8 mouse cellular contexts compared by ENCODE assay signal in the genomic region with DNA sequence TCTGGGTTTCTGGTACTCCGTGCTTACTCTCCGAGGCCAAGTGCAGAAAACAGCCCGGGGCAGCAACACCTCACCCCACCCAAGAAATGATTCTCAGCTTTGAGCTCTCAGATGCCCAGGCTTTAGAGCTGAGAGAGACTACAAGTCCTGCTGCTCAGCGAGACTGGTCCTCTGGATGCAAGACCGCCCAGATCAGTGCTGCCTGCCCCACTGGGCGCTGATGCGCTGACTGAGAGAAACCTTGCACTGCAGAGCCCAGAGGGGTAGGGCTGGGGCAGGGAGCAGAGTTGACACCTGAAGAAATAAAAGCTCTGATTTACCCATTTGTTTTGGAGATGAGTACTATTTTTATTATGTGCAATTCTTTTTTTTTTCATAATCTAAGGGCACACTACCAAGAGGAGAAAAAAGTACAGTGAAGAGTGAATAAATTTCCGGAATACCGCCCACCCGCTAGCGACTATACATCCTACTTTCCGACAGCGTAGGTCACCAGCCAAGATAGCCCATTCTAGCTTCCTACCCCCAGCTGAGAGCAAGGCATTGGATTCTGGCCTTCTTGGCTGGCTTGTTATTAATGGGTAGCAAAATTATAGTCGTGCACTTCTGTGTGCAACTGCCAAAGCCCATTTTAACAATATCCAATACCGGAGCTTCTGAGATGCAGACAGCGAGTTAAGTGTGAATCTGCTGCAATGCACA. TPM values are rescaled to one million over a fixed set of nuclear protein-coding genes. Genes with fewer than 3 reads are reported as not detected.
DNase-seq lines count a peak whose midpoint lies in the region; ATAC-seq and TF ChIP-seq lines count a peak whose summit lies in the region.

A gene (minus strand): TSS at position 243 of the 702 bp plus-strand sequence.

- no peaks in the 10 kb centered on the region for H3K4me1 ChIP-seq in forebrain, embryonic 11.5 days (replicated peaks; ENCODE audit: control insufficient read depth, insufficient read depth, low read length)
- H3K4me1 ChIP-seq in olfactory bulb, adult 2 months (ENCODE audit: control insufficient read depth, insufficient read depth, low read length), result peaks cover 4% of the 10 kb centered on the region; the same call in 1 of the 2 replicates

- H3K27ac ChIP-seq in forebrain, embryonic 11.5 days (ENCODE audit: low read depth, low read length), result no peak within 1 kb of the TSS
- H3K27ac ChIP-seq in olfactory bulb, adult 2 months (ENCODE audit: insufficient read depth, low read depth, low read length), result peak within 1 kb of the TSS; percentile 98

- H3K36me3 ChIP-seq in forebrain, embryonic 11.5 days (ENCODE audit: control insufficient read depth, insufficient read depth, low read length), result no peaks in the 10 kb centered on the region

- no peak for TF ChIP-seq POLR2A in olfactory bulb, adult 2 months (IDR thresholded peaks at IDR 0.05; ENCODE audit: insufficient read depth, low read depth, low read length)

- peak; percentile 66 for ATAC-seq in forebrain, embryonic 11.5 days (replicated peaks; ENCODE audit: low FRiP score)
- no peak for ATAC-seq in monocyte, adult 5-6 weeks (replicated peaks; ENCODE audit: insufficient number of reproducible peaks, low FRiP score, low TSS enrichment, poor library complexity, severe bottlenecking)

- H3K4me2 ChIP-seq in forebrain, embryonic 11.5 days (ENCODE audit: low read depth, low read length, severe bottlenecking), result peak within 1 kb of the TSS; percentile 96

- no peak for DNase-seq in layer of hippocampus, adult 8-10 months (ENCODE audit: low spot score in 2 of 2)
- DNase-seq in layer of hippocampus, adult 9-10 months (ENCODE audit: low spot score), result no peak
- peak; percentile 53 to 57 for DNase-seq in cerebellum, adult 18-20 months
- DNase-seq in forebrain, embryonic 11.5 days (ENCODE audit: low spot score), result no peak
- DNase-seq in left cerebral cortex, postnatal 14 days (ENCODE audit: low spot score in 2 of 2), result no peak
- DNase-seq in adrenal gland, postnatal 14 days, result no peak

- H3K9me3 ChIP-seq in forebrain, embryonic 11.5 days (ENCODE audit: control insufficient read depth, low read length), result no peaks in the 10 kb centered on the region

- peaks cover 21% of the 10 kb centered on the region for H3K27me3 ChIP-seq in forebrain, embryonic 11.5 days (ENCODE audit: control insufficient read depth, insufficient read depth, low read length)

- peak within 1 kb of the TSS; percentile 51 for H3K4me3 ChIP-seq in forebrain, embryonic 11.5 days (ENCODE audit: low read depth, low read length)
- H3K4me3 ChIP-seq in olfactory bulb, adult 2 months (ENCODE audit: insufficient read depth, low read depth, low read length), result peak within 1 kb of the TSS; percentile 76

- intact Hi-C loops in left cerebral cortex, postnatal 14 days (cut with DNase I), result loop anchor here (5.0 to 10.0 kb wide), 2 partner anchors 171 to 1399 kb away; no protein-coding TSS in a partner anchor

- no peak for TF ChIP-seq CTCF in olfactory bulb, adult 2 months (IDR thresholded peaks at IDR 0.05; ENCODE audit: insufficient read depth, low read depth, low read length)

- peak within 1 kb of the TSS; percentile 61 for H3K9ac ChIP-seq in forebrain, embryonic 11.5 days (ENCODE audit: low read length)

- 16% methylated on average over 16 of the region's 16 CpGs for WGBS in forebrain, embryonic 11.5 days
- 9% methylated on average over 16 of the region's 16 CpGs for WGBS in olfactory bulb, adult 2 months

RNA-seq across cellular contexts. Expression of the gene that starts here (rescaled TPM):
- total RNA-seq in layer of hippocampus, adult 8-10 months (2022), result 100 to 1,000 TPM; 252 to 302 (median 278) TPM
- 1.5 and 2.1 TPM in 2 replicates for polyA plus RNA-seq in forebrain, embryonic 11.5 days (2014; fragmentation: Nextera tagmentation; extraction: Ambion mirVana)
- total RNA-seq in left cerebral cortex, postnatal 14 days (2021), result 100 to 1,000 TPM; 770 to 823 TPM
- 229 and 639 TPM in 2 replicates for polyA plus RNA-seq in olfactory bulb, adult 2 months (2012; ENCODE audit: insufficient read depth, insufficient read length, low replicate concordance, missing spikeins)
- total RNA-seq in adrenal gland, postnatal 14 days (2021), result 0.94 and 1.3 TPM in 2 replicates
- 0.58 TPM in 1 of 3 replicates, not detected in the others for total RNA-seq in monocyte, adult 5-6 weeks (2017)

Comparison
In these comparisons a context has a peak if more than half of its experiments do, and no peak if none do; other contexts are left out.
1. RNA of the gene that starts here (total RNA-seq): 770 to 823 TPM in left cerebral cortex, postnatal 14 days and 252 to 302 TPM in layer of hippocampus, adult 8-10 months; 0.94 to 1.3 TPM in adrenal gland, postnatal 14 days and 0.58 TPM in monocyte, adult 5-6 weeks; every median in the first group is over 100 times any median in the second.
2. RNA of the gene that starts here (polyA plus RNA-seq): 229 to 639 TPM in olfactory bulb, adult 2 months; 1.5 to 2.1 TPM in forebrain, embryonic 11.5 days; every median in the first group is over 10 times any median in the second.
3. DNase-seq: peak in cerebellum, adult 18-20 months (2 of 2); none in layer of hippocampus, adult 8-10 months (0 of 2), layer of hippocampus, adult 9-10 months (single experiment), forebrain, embryonic 11.5 days (single experiment), left cerebral cortex, postnatal 14 days (0 of 2) and adrenal gland, postnatal 14 days (single experiment).